Mouse (Mus musculus): ENCODE data around the gene Lamb1. TPM values are rescaled to one million over a fixed set of nuclear protein-coding genes. Genes with fewer than 3 reads are reported as not detected.

Lamb1 gene
- polyA plus RNA-seq, 1 experiment from 2014 or later = 17.8 TPM

Other genes with a start within 250 kb of the Lamb1 start
- gene Fam110c, start 191.4 kb upstream of the Lamb1 start, polyA plus RNA-seq (2016; fragmentation: Nextera tagmentation; extraction: Ambion mirVana) = 0.25 and 0.30 TPM in 2 replicates
- gene Gm6993, start 24.5 kb upstream of the Lamb1 start, polyA plus RNA-seq (2016; fragmentation: Nextera tagmentation; extraction: Ambion mirVana) = not detected in 2 replicates
- 136 and 137 TPM in 2 replicates for gene Dld, start 86.2 kb downstream of the Lamb1 start, polyA plus RNA-seq (2016; fragmentation: Nextera tagmentation; extraction: Ambion mirVana)
- gene Slc26a3, start 125.6 kb downstream of the Lamb1 start, polyA plus RNA-seq (2016; fragmentation: Nextera tagmentation; extraction: Ambion mirVana) = 0.06 TPM in 1 of 2 replicates, not detected in the other
- 17.5 and 20.1 TPM in 2 replicates for gene Cbll1, start 234.4 kb downstream of the Lamb1 start, polyA plus RNA-seq (2016; fragmentation: Nextera tagmentation; extraction: Ambion mirVana)

Measured in midbrain, embryonic 10.5 days (tissue).